Mouse (Mus musculus): ENCODE results near the gene Oprl1. TPM values are rescaled to one million over a fixed set of nuclear protein-coding genes. Genes with fewer than 3 reads are reported as not detected.

Gene Oprl1
- total RNA-seq, 2 experiments from 2014 or later, result 57.5 to 61.9 TPM

GRCm38 (mm10) chr2:181691083-181691482, 23.7 kb upstream of the Oprl1 start:
- no peak for DNase-seq (ENCODE audit: low spot score in 2 of 2)

- no peak for DNase-seq (ENCODE audit: low spot score in 2 of 2)
Observed at GRCm38 (mm10) chr2:181691571-181691970, 23.2 kb upstream of the Oprl1 start.

GRCm38 (mm10) chr2:181692304-181692703, 22.5 kb upstream of the Oprl1 start:
- no peak for DNase-seq (ENCODE audit: low spot score in 2 of 2)

- DNase-seq (ENCODE audit: low spot score in 2 of 2), result peak; percentile 74 to 78
Observed at GRCm38 (mm10) chr2:181693339-181694280, 21.2 kb upstream of the Oprl1 start, which contains the start of gene Rgs19. Gene Rgs19, minus strand, starts transcription at chr2:181693977.

GRCm38 (mm10) chr2:181694581-181694980, 20.2 kb upstream of the Oprl1 start:
- no peak for DNase-seq (ENCODE audit: low spot score in 2 of 2)

- DNase-seq (ENCODE audit: low spot score in 2 of 2), result no peak
Observed at GRCm38 (mm10) chr2:181695776-181696175, 19.0 kb upstream of the Oprl1 start.

- no peak for DNase-seq (ENCODE audit: low spot score in 2 of 2)
Observed at GRCm38 (mm10) chr2:181696801-181697420, 17.9 kb upstream of the Oprl1 start.

GRCm38 (mm10) chr2:181698241-181698640, 16.6 kb upstream of the Oprl1 start, which contains the start of gene Lkaaear1:
Gene Lkaaear1, minus strand, starts transcription at chr2:181698442.
- no peak for DNase-seq (ENCODE audit: low spot score in 2 of 2)

- no peak for DNase-seq (ENCODE audit: low spot score in 2 of 2)
Observed at GRCm38 (mm10) chr2:181706668-181707067, 8.1 kb upstream of the Oprl1 start.

GRCm38 (mm10) chr2:181713749-181714148, 1.1 kb upstream of the Oprl1 start:
- peak; percentile 48 to 66 for DNase-seq (ENCODE audit: low spot score in 2 of 2)

- DNase-seq (ENCODE audit: low spot score in 2 of 2), result no peak
Observed at GRCm38 (mm10) chr2:181715382-181715781, 566 bp downstream of the Oprl1 start.

- DNase-seq (ENCODE audit: low spot score in 2 of 2), result no peak
Observed at GRCm38 (mm10) chr2:181716991-181717390, 2.2 kb downstream of the Oprl1 start.

- no peak for DNase-seq (ENCODE audit: low spot score in 2 of 2)
Observed at GRCm38 (mm10) chr2:181720061-181720460, 5.2 kb downstream of the Oprl1 start.

GRCm38 (mm10) chr2:181721200-181721599, 6.4 kb downstream of the Oprl1 start:
- no peak for DNase-seq (ENCODE audit: low spot score in 2 of 2)

GRCm38 (mm10) chr2:181722213-181722612, 7.4 kb downstream of the Oprl1 start:
- DNase-seq (ENCODE audit: low spot score in 2 of 2), result peak in 1 of 2 experiments; percentile 46

GRCm38 (mm10) chr2:181727659-181728262, 12.9 kb downstream of the Oprl1 start:
- no peak for DNase-seq (ENCODE audit: low spot score in 2 of 2)

GRCm38 (mm10) chr2:181730051-181730450, 15.2 kb downstream of the Oprl1 start:
- DNase-seq (ENCODE audit: low spot score in 2 of 2), result no peak

GRCm38 (mm10) chr2:181752626-181753025, 37.8 kb downstream of the Oprl1 start:
- DNase-seq (ENCODE audit: low spot score in 2 of 2), result no peak

- no peak for DNase-seq (ENCODE audit: low spot score in 2 of 2)
Observed at GRCm38 (mm10) chr2:181758147-181758725, 43.4 kb downstream of the Oprl1 start.

GRCm38 (mm10) chr2:181759041-181759440, 44.2 kb downstream of the Oprl1 start:
- peak; percentile 19 to 67 for DNase-seq (ENCODE audit: low spot score in 2 of 2)

Data from left cerebral cortex, adult 18-20 months (tissue).